Mouse (Mus musculus) frontal cortex, adult (tissue): ENCODE measurements around the gene Lgals3bp.

Source experiments
- ATAC-seq: cut with Nextera tagmentation; 2 replicates; pipeline ENCODE4 v1.9.2; 2017; ENCODE audit warnings: mild to moderate bottlenecking, moderate library complexity, mixed read lengths; ENCODE audit not compliant: low TSS enrichment

Gene Lgals3bp

DNA sequence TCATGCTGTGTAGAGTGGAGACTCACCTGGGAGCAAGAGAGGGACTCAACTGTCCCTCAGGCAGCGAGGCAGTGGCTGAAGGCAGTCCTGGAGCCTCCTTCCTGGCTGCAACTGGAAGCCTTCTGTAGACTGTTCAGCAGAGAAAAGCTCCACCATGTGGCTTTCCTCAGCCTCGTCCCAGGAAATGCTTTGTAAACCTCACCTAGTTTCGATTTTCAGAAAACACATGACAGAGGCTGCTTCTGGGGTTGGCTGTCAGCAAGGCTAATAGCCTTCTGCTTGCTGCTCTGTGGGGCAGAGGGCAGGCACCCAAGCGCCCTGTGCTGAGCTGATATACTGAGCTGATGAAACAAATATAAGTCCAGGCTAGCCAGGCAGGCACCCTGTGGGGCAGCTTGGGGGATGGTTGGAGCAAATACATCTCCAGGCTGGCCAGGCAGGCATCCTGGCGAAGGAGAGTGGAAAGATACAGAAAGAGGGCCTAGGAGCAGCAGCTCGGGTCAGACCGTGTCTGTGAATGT is at the start of gene Lgals3bp:
TSS of gene Lgals3bp (minus strand) at position 333 of the 521 bp plus-strand sequence.
- ATAC-seq = peak; percentile 91

DNA sequence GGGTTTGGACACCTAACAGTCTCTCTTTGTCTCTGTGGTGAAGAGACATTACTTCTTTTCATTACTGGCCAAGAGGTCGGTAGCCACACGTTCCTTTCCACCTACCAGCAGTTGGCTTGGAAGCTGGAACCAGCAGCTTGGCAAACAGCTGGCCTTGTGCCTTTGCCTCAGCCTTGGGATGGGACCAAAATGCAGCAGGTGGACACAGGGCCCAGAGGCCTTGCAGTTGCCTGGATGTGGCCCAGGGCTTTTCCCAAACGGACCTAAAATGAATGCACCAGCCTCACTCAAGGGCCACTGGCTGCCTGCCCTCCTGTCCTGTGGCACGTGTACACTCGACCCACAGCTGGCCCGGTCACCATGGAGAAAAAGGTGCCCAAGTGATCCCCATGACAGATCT is 49.3 kb upstream of the Lgals3bp start:
- no peak for ATAC-seq

DNA sequence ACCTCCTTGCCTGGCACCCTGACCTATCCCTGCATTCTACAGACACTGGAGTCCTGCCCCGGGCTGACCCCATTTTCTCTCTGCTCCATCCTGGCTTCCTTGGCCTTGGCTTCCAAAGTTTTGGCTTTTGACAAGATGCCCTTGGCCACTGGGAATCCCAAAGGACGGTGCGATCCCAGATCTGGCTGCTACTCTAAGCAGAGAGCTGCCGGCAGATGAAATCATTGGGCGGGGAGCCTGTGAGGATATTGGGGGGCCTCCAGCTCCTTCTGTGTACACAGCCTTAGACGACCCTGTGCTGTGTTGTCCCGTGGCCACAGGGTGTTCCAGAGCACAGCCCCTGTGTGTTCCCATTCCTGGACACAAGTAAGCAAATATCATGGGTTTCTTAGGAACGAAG is 46.5 kb upstream of the Lgals3bp start:
- ATAC-seq = no peak

DNA sequence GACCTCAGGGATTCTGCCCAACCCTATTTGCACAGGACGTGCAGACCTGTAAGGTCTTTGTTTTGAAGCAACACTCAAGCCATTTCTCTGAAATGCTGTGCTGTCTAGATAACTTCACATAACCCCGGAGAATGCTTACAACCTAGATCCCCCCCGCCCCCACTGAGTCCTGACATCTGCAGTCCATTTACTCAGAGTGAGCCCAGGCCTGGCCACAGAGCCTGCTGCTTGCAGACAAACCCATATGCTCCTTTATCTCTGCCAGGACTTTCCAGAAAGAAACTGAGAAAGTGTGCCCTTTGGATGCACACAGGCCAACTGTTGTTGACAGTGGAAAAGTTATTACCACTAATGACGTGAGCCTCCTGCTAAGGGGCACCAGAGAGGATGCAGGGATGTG is 45.5 kb upstream of the Lgals3bp start:
- ATAC-seq = no peak

DNA sequence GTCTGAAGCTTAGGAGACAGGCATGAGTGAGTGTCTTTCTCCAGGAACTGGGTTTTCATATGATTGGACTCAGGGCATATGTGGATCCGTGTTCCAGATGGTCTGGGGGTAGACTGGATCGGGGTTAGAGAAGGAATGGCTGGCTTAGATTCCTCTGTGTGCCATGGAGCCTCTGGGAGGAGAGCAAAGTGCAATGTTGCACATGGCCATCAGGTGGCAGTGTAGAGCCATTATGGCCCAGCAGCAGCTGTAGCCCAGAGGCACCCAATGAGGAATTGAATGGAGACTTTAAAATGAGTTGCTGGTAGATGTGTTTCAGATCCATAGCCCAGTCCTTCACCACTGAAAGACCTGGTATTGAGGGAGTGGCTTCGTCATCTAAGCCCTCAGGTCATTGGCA is 44.0 kb upstream of the Lgals3bp start:
- ATAC-seq = peak; percentile 93

DNA sequence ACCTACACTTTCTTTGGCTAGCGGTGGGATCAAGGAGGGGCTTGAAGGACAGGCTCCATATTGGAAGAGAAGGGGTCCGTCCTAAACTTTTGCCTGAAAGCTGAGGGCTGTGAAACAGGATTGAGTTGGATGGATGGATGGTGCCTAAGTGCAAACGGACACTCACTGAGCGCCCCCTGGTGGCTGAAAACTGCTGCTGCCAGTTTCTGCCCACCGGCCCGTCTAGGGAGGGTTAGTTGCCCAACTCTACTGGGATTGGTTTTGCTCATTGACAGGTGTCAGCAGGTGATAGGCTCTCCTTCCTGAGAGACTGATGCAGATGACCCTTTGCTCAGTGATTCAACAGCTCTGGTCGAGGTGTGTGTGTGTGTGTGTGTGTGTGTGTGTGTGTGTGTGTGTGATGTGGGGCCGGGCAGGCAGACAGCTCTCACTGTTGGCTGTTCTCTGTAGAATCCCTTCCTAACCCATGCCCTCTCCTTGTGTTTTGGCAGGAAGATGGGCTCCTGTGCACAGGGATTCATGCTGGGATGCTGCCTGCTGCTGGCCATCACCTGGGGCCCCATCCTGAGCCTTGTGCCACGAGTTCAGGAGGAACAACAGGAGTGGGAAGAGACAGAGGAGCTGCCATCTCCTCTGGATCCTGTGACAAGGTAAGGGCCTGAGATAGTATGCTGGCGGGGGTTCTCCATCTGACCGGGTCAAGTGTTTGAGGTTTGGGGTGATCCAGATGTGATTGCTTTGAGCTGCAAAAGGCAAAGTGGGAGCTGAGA is 41.5 kb upstream of the Lgals3bp start:
- ATAC-seq = no peak

DNA sequence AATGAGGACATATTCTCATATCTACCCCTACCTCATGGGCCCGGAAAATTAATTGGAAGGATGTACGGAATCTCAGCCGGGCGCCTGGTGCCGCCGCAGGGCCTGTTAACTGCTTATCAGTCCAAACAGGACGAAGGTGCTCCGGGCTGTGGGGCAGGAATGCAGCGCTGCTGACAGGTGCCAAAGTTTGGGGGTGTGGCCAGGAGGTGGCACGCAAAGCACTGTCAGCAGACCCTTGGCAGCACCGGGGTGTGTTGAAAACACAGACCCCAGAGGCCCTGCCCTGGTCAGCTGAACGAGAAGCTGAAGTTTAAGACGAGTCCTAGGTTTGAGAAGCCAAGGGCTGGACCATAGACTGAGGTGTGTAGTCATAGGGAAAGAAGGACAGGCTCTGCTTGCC is 40.8 kb upstream of the Lgals3bp start:
- ATAC-seq = no peak

DNA sequence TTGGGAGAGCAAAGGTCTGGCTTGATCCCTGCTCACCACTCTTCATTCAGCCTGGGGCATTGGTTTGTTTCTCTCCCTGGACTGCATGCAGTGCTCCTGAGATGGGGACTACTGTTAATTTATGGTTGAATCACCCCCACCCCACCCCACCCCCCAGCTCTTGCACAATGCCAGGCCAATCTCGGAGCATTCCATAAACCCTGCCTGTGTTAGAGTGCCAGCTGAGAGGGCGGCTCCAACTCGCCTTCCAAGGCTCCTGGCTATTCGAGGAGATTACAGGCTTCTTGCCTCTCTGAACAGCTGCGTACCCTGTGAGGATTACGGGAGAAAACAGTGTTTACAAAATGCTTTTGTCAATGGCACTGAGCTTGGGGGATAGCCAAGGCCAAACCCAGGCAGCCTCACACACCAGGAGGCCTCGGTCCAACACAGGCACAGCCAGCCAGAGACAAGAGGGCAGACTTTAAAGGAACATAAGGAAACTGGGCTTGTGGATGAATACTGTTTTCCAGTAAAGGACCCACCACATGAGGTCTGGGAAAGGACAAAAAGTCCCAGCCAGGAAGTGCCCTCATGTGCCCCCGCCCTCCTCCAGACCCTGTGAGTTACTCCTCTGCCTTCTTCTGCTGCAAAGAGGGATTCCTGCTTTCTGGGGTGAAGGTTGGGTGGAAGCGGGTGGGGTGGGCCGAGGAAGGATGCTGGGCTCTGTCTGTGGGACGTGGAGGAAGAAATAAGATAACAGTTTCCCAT is 36.9 kb upstream of the Lgals3bp start:
- ATAC-seq = no peak

DNA sequence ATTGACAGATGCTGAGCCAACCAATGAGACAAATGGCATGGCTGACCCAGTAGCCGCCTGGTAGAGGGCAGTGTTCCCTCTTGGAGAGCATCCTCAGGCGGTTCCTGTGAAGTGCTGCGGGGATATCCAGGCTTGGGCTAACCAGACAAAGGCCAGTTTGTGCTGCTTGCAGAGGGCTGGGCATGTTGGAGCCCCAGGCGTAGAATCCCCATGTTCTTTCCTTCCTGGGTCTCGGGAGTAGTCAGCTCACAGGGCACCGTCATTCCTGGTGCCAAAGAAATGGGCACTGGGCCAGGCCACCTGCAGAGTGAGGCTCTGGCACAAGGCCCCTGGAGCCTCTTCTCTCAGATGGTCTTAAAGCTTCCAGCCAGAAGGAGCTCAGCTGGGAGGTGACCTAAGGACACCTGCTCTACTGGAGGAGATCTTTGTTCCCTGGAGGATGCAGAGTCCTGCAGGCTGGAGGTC is 34.6 kb upstream of the Lgals3bp start:
- ATAC-seq = peak; percentile 55

DNA sequence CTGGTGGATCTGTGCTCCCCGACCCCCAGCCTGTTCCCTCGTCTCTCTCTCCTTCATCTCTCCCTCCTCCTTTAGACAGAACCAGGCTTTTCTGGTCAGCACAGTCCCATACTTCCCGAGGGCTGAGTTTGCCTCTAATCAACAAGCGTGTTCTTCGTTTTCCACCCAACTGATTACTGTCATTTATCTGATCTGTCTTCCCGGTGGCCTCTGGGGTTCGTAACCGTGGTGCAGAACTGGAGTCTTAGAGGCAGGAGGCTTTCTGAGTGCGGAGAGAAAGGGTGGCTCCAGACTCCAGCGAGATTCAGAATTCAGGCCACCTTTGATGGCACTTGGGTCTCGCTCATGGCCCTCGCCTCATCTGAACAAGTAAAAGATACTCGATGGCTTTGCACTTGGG is 32.2 kb upstream of the Lgals3bp start:
- ATAC-seq = no peak

DNA sequence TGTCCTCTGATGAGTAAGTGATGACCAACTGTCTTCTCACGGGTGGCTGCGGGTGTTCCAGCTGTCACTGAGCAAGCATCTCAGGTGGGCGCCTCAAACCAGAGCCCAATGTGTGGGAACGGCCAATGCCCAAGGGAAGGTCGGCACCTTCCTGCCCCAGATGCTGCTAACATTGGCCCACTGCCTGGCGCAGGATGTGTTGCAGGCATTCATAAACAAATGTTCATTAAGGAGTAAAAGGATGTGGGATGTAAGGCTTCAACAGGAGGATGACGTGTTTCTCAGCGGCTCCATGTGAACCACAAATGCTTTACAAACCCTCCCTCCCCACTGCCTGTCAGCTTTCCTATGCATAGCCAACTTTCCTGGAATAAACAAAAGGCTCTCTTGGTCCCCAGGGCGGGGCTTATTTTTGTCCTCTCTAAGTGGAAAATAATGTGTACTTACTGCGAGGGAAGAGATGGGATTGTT is 31.5 kb upstream of the Lgals3bp start:
- ATAC-seq = no peak

DNA sequence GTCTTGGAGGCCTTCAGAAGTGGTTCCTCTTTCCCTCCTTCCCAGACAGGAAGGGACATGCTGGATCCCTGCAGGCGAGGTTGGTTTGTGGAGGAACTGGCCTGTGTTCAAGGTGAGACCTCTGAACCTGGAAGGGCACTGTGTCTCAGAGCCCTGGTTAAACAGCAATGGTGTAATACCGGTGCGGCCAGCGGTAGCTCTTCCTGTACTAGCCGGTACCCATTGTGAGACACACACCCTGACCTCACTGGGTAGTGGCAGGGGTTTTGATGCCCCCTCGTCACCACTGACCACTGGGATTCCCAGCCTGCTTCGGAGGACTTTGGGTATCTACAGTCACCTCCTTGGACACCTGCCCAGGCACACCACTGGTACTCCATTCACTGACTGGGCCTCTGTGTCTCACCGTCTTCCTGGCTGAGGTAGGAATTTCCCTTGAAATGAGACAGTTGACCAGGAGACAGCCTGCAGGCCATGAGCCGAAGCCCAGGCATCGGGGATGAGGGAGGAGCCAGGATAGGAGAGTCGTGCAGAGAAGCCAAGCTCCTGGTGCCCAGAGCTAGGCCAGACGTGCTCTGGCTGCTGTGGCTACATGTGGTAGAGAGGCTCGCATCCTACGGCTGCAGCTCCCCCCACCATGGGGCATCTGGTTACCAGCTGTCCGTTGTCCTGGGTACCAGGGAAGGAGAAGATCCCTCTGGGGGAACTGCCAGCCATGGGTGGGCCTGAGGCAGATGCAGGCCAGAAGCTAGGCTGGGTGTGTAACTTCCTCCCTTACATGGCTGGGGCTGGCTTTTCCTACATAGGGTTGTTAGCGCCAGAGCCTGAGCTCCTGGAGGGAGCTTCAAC is 29.4 kb upstream of the Lgals3bp start:
- no peak for ATAC-seq

DNA sequence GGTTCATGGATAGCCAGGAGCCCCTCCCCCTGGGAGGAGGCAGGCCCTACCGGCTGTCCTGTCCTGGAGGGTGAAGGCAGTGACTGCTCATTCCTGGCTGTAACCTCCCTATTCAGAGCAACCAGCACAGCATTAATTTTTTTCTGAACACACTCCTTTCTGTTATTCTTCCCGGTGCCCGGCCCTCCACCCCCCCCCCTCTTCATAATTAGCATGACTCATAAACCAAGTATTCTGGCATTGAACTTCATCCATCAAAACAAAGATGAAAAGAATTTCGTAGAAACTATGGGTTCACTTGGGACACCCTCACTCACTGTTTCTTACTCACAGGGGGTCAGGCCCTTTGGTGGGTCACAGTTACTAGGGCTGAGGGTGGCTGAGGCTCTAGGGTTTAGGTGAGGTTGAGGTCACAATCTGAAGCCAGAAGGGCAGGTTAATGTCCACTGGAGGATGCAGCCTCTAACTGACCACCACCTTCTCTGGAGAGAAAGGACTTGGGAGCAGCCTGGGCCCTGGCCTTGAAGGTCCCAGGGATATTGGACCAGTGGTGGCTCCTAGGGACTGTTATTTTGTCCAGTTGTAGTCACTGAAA is 28.5 kb upstream of the Lgals3bp start:
- no peak for ATAC-seq

DNA sequence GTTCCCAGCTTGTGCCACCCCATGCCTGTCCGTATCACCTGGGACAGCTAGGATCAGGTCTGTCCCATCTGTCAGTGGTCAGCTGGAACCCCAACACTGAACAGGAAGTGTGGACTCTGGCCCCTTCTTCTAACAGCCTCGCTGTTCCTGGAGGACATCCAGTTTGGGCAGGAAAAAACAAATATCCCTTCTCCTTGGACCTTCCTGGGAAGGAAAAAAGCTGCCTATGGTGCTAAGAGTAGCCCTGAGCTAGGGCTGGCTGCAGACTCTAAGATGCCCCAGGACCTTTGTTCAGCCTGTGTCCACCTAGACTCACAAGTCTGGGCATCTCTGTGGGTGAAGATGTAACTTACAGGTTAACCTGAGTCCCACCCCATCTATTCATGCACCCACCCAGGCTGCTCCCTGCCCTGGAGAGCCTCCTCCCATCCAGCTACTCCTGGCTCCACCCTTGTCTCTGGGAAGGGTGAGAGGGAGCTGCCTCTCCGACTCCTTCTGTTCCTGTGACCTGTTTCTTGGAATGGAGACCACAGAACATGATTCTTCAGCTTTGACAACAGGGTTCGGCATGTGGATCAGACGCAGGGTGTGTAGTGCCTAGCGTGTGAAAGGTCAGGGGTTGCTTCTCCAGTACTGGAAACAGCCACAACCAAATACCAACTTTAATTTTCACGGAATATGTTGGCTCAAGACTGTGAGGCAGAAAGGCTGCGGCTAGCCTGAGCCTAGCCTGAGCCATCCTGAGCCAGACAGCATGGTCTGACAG is 27.2 kb upstream of the Lgals3bp start:
- no peak for ATAC-seq

DNA sequence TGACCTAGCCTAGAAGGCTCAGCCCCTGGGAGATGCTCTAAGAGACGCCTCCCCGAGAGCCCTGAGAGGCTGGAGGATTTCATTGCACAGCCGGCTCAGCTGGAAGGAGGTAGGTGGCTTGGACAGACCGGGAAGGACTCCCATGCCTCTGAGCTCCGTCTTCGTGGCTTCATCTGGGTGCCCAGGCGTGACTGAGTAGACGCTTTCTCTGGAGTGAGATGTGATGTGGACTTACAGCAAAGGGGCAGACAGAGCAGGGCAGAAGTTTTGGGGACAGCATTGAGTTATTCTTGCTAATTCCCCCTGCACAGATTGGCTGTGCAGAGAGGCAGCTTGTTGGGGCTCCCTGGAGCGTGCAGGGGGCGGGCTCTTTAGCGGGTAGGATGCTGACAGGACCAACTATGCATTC is 26.6 kb upstream of the Lgals3bp start:
- peak; percentile 58; the same call in 1 of the 2 replicates for ATAC-seq

DNA sequence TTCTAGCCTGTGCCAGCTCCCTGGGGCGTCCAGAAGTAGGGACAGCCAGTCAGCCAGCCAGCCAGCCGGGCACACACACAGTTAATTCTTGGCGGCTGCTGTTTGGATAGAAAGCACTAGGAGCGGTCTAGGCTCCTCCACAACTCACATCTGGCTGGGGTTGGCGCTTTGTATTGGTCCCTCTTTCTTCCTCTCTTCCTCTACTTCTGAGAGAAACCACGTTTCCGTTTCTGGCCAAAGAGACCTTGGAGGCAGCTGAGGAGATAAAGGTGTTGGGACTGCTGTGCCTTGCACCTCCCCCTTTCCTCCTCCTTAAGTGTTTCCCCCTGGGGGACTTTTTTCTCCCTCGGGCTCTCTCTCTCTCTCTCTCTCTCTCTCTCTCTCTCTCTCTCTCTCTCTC is 26.1 kb upstream of the Lgals3bp start, which contains the start of gene C1qtnf1:
TSS of gene C1qtnf1 (plus strand) at position 218 of the 400 bp plus-strand sequence.
- ATAC-seq = no peak

DNA sequence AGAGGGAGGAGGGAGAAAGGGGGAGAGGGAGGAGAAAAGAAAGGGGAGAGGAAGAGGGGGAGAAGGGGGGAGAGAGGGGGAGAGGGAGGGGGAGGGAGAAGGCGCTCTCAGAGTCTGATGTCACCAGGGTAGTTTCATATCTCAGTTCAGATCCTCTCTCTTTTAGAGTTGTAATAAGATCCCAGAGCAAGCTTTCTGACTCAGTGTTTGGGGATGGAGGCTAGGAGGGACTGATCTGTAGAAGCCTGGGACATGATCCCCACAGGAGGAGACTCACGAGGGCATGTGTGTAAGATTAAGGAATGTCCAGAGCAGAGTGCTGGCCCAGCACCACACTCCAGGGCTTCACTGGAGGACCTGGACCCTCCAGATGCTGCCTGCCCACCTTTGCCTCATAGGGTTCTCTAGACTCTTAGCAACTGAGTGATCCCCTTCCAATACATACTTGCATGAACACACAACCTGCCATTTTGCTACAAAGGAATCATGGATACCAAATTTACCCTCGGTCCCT is 25.4 kb upstream of the Lgals3bp start:
- ATAC-seq = no peak

DNA sequence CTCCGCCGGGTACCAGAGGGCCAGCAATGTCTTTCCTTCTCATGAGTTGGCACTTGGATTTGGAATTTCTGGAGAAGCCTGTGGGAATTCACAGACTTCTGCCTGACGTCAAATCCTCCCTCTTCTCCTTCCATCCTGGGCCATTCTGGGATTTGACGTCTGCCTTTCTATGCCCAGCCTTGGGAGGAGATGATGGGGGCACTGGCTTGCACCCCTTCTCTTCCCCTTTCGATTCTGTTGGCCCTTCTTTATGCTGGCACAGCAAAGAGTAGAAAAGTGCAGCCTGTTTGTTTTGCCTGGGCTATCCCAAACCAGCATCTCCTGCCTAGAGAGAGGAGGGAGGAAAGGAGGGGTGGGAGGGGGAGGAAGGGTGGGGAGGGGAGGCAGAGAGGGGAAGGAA is 24.9 kb upstream of the Lgals3bp start:
- ATAC-seq = no peak

DNA sequence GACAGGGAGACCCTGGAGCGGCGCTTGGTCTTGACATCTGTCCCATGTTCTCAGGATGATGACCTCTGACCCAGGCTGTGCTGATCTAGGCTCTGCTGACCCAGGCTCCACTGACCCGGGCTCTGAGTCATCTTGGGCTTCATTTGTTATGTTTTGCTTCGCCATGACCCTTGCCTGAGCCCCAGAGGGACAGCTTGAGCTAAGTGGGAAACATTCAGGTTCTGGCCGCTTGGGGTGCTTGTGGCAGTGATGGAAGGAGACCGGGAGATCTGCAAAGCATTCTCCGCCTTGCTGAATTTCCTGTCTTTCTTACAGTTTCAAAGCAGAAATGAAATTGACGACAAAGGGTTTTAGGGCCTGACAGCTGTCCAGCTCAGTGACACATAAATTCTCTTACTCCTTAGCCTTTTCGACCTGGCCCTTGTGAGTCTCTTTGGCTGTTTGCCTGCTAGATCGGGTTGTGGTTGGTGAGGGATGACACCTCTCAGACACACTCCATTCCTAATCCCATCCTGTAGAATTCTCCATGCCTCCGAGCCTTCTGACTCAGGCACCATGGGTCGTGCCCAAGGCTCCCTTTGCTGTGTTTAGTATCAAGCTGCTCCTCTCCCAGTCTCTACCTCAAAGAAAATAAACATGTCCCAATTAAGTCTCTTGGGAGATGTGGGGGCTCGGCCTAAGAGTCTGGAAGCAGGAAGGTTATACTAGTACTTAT is 22.9 kb upstream of the Lgals3bp start:
- ATAC-seq = no peak
